Mouse (Mus musculus) liver, embryonic 16.5 days (tissue): ENCODE data around the gene Cideb. TPM values are rescaled to one million over a fixed set of nuclear protein-coding genes. Genes with fewer than 3 reads are reported as not detected.
A peak's percentile ranks its signal among the peaks of the same experiment; 100 is the strongest.

ENCODE experiments used
- ATAC-seq: fragments of 200-750 bp; cut with Nextera tagmentation; 2 replicates; pipeline ENCODE4 v1.8.0; 2017; ENCODE audit warnings: low read depth, mild to moderate bottlenecking, moderate number of reproducible peaks, moderate library complexity
- H3K27ac ChIP-seq: fragments of 300-500 bp; sonication (generic); 2 replicates; pipeline ENCODE4 v1.5.1; 2014; ENCODE audit warnings: mild to moderate bottlenecking, low read length
- H3K27me3 ChIP-seq: fragments of 300-500 bp; sonication (generic); 2 replicates; pipeline ENCODE4 v1.6.1; 2014; ENCODE audit warnings: low read depth, low read length, mixed read lengths; ENCODE audit not compliant: control insufficient read depth, insufficient read depth
- H3K36me3 ChIP-seq: fragments of 300-500 bp; sonication (generic); 2 replicates; pipeline ENCODE4 v1.6.1; 2014; ENCODE audit warnings: mild to moderate bottlenecking; ENCODE audit not compliant: control insufficient read depth, insufficient read depth
- H3K4me1 ChIP-seq: fragments of 300-500 bp; sonication (generic); 2 replicates; pipeline ENCODE4 v1.6.1; 2014; ENCODE audit warnings: low read depth, low read length, mixed read lengths; ENCODE audit not compliant: control insufficient read depth
- H3K4me2 ChIP-seq: fragments of 300-500 bp; sonication (generic); 2 replicates; pipeline ENCODE4 v1.6.1; 2014; ENCODE audit warnings: low read depth, low read length, mixed read lengths
- H3K4me3 ChIP-seq: fragments of 300-500 bp; sonication (generic); 2 replicates; pipeline ENCODE4 v1.5.1; 2014; ENCODE audit warnings: low read depth, mild to moderate bottlenecking, low read length
- H3K9ac ChIP-seq: fragments of 300-500 bp; sonication (generic); 2 replicates; pipeline ENCODE4 v1.6.1; 2014; ENCODE audit warnings: low read depth, low read length
- H3K9me3 ChIP-seq: fragments of 300-500 bp; sonication (generic); replicated peaks from 2 replicates; pipeline ENCODE4 v1.6.1; 2016; ENCODE audit warnings: low read length; ENCODE audit not compliant: control insufficient read depth
- WGBS: fragments of 180-500 bp; shearing (Covaris S2); extraction: QIAGEN DNeasy Blood & Tissue Kit; methylation state at CpG from one replicate; pipeline ENCODE4 v1.1.7; 2014; ENCODE audit not compliant: insufficient replicate concordance; 5-methylcytosine and 5-hydroxymethylcytosine counted together
- polyA plus RNA-seq: library from polyadenylated mRNA; unstranded; fragments of >200 nt; fragmentation: Nextera tagmentation; extraction: Ambion mirVana; gene quantifications from 2 replicates; pipeline ENCODE4 v1.2.1, GENCODE M21; 2015

Cideb gene
- polyA plus RNA-seq, 1 experiment from 2014 or later: 86.9 TPM

DNA sequence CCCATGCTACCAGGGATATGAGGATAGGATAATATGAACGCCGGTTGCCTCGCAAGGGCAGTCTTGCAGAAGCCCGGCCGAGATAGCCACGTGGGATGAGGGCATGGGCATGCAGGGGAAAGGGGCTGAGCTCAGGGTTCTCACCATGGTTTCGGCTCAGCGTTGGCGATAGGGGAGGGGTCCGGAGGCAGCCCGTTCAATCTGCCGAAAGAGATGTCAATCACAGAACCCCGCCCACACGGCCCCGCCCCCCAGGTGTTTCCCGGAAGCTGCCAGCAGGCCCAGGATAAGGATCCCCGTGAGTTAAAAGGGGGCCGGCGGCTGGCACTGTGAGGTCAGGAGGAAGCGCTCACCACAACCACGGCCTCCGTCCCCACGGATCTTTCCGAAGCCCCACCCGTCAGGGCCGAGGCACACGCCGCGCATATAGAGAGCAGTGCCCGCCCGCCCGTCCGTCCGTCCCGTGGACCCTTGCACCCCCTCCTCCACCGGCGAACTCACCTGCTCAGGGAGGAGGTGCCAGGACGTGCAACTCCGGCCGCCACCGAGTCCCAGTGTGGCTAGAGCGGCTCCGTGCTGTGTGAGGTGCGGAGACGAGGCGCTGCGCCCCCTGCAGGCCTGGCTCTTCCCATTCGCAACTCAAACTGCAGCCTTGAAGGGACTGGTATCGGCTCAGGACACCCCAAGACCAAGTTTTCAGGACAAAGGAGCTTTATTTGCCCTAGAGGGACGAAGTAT is 36.4 kb downstream of the Cideb start, which contains the start of gene Rabggta:
Gene Rabggta, minus strand, starts transcription at position 564 of the 738 bp plus-strand sequence.
- H3K9ac ChIP-seq: peak within 1 kb of the TSS; percentile 73
- H3K27me3 ChIP-seq: no peaks in the 10 kb centered on the region
- H3K4me3 ChIP-seq: peak within 1 kb of the TSS; percentile 77
- peak within 1 kb of the TSS; percentile 76 for H3K27ac ChIP-seq
- no peaks in the 10 kb centered on the region for H3K9me3 ChIP-seq
- peak within 1 kb of the TSS; percentile 80 for H3K4me2 ChIP-seq
- under 1% methylated on average over 50 of the region's 50 CpGs for WGBS
- ATAC-seq: peak; percentile 92
- peaks cover 29% of the 10 kb centered on the region for H3K4me1 ChIP-seq
- H3K36me3 ChIP-seq: no peaks in the 10 kb centered on the region; the same call in 1 of the 2 replicates

DNA sequence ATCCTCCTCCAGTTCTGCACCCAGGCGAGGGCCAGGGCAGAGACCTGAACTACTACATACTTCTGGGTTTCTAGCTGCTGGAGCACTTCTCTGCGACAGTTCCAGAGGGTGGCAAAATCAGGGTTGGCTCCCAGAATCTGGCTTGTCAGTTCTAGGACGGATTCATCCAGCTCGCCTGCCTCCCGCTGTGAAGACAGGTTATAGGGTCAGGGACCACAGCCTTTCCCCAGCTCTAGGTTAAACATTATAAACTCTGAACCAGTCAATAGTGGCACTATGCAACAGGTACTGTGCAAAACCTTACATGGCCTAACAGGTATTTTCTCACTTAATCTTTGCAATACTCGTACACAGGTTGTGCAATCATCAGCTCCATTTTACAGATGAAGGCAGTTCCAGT is 37.2 kb downstream of the Cideb start:
- ATAC-seq: peak; percentile 19

DNA sequence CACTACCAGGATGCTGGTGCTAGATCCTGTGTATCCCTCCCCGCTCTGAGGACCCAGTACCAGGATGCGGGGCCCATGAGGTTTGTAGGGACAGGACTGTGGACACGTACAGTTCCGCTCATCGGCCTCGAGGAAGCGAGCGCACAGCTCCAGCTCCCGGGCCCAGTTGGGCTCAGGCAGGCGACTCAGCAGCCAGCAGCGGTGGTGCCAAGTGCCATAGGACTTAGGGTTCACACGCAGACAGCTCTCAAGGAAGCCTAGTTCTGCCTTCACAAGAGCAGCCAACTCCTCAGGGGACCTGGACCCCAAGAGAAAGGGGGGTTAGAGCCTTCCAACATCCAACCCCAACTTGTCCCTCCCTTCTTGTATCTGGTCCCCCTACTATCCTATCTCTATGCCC is 37.6 kb downstream of the Cideb start:
- 81% methylated on average over 12 of the region's 12 CpGs for WGBS
- Histone ChIP-seq H3K4me3 (no peak overlapping the region), H3K9me3 (no peaks in the 10 kb centered on the region), H3K36me3 (no peaks in the 10 kb centered on the region; the same call in 1 of the 2 replicates), H3K27ac (0 out of 2 replicates have a peak overlapping the region, but pooled peaks have one; percentile 0), H3K4me1 (peaks cover 29% of the 10 kb centered on the region), H3K27me3 (no peaks in the 10 kb centered on the region), H3K4me2 (no peak overlapping the region), H3K9ac (no peak overlapping the region)
- no peak for ATAC-seq

More for the DNA sequence above, 37.2 kb downstream of the Cideb start:
- H3K4me3 ChIP-seq: peak overlapping the region; percentile 77; the same call in 1 of the 2 replicates
- H3K27me3 ChIP-seq: no peaks in the 10 kb centered on the region
- 68% methylated on average over 6 of the region's 6 CpGs for WGBS
- 0 out of 2 replicates have a peak overlapping the region, but pooled peaks have one; percentile 0 for H3K27ac ChIP-seq
- no peaks in the 10 kb centered on the region; the same call in 1 of the 2 replicates for H3K36me3 ChIP-seq
- H3K9me3 ChIP-seq: no peaks in the 10 kb centered on the region
- peak overlapping the region; percentile 80 for H3K4me2 ChIP-seq
- H3K4me1 ChIP-seq: peaks cover 29% of the 10 kb centered on the region
- H3K9ac ChIP-seq: no peak overlapping the region

DNA sequence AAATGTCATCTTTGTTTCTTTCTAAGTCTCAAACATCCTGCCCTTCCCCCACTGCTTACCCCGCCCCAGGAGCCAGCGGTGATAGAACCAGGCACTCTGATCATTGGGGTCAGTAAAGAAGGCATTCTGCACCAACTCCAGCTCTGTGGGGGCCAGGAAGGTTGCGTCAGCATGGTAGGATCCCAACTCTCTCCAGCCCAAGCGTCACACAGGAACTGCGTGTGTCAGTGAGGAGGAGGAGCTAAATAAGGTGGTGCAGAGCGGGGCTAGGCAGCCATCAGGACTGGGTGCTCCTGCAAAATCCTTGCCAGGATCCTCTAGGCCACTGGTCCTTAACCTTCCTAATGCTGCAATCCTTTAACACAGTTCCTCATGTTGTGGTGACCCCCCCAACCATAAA is 38.5 kb downstream of the Cideb start:
- Histone ChIP-seq H3K4me2 (no peak overlapping the region), H3K36me3 (no peaks in the 10 kb centered on the region; the same call in 1 of the 2 replicates), H3K27ac (no peak overlapping the region), H3K9ac (no peak overlapping the region), H3K9me3 (no peaks in the 10 kb centered on the region), H3K4me1 (peaks cover 30% of the 10 kb centered on the region), H3K27me3 (no peaks in the 10 kb centered on the region), H3K4me3 (no peak overlapping the region)
- 72% methylated on average over 6 of the region's 6 CpGs for WGBS
- ATAC-seq: no peak

DNA sequence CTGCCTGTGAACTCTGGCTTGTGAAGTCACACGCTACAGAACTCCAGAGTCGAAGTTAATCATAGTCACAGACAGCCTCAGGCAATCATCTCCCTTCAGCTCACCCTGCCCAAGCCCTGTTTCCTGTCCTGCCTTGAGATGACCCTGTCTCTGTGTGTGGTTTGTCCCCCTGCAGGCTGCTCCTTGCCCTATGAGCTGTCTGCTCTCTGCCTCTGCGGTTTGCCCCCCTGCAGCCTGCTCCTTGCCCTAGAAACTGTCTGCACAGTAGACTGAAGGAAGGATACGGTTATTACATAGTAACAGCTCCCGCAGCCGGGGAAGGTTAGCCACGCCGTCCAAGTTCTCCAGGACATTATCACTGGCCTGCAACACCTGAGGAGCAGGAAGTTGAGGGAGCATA is 41.4 kb downstream of the Cideb start:
- H3K36me3 ChIP-seq: no peaks in the 10 kb centered on the region; the same call in 1 of the 2 replicates
- no peak overlapping the region for H3K9ac ChIP-seq
- no peak overlapping the region for H3K4me3 ChIP-seq
- WGBS: 69% methylated on average over 8 of the region's 8 CpGs
- H3K27ac ChIP-seq: no peak overlapping the region
- ATAC-seq: no peak
- no peaks in the 10 kb centered on the region for H3K9me3 ChIP-seq
- H3K4me1 ChIP-seq: peaks cover 22% of the 10 kb centered on the region
- no peak overlapping the region for H3K4me2 ChIP-seq
- H3K27me3 ChIP-seq: no peaks in the 10 kb centered on the region; the same call in 1 of the 2 replicates

DNA sequence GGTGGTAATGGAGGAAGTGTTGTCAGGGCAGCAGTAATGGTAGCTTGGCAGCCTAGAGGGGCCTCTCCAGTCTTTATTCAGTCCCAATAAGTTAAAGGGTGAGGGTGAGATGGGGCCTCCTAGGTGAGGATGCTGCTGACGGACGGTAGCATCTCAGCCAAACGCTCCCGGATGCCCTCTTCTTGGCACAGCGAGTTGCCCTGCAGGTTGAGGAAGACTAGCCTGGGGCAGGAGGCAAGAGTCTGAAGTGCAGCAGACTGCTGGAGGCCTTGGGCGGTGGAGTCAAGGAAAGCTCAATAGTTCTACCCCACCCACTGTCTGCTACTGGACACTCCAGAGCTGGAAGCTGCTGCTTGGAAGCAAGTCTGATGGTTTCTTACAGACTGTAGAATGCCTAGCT is 42.0 kb downstream of the Cideb start:
- H3K9ac ChIP-seq: no peak overlapping the region
- ATAC-seq: no peak
- WGBS: 83% methylated on average over 6 of the region's 6 CpGs
- H3K4me1 ChIP-seq: peaks cover 17% of the 10 kb centered on the region
- H3K36me3 ChIP-seq: no peaks in the 10 kb centered on the region; the same call in 1 of the 2 replicates
- H3K27ac ChIP-seq: no peak overlapping the region
- no peak overlapping the region for H3K4me2 ChIP-seq
- no peaks in the 10 kb centered on the region; the same call in 1 of the 2 replicates for H3K27me3 ChIP-seq
- H3K4me3 ChIP-seq: no peak overlapping the region
- H3K9me3 ChIP-seq: no peaks in the 10 kb centered on the region

DNA sequence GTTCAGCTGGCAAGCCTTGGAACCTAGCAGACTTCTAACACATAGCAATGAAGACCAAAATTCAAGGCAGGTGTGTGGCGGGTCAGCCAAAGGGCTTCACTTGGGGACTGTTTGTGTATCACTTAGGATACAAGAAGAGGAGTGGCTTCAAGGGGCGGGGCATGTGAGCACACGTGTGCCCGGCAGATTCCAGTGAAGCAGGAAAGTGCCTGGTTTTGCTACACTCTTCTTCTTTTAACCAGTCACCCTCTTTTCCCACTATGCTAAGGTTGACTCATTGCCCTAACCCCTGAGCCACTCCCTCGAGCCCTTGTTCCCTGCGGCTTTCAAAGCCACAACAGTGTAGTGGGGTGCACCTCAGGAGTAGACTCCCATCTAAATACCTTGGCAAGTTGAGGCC is 43.4 kb downstream of the Cideb start:
- Histone ChIP-seq H3K4me1 (peaks cover 16% of the 10 kb centered on the region), H3K4me2 (no peak overlapping the region), H3K4me3 (no peak overlapping the region), H3K9ac (no peak overlapping the region), H3K9me3 (no peaks in the 10 kb centered on the region), H3K27me3 (no peaks in the 10 kb centered on the region; the same call in 1 of the 2 replicates), H3K27ac (no peak overlapping the region), H3K36me3 (no peaks in the 10 kb centered on the region; the same call in 1 of the 2 replicates)
- 28% methylated on average over 6 of the region's 6 CpGs for WGBS
- no peak for ATAC-seq

DNA sequence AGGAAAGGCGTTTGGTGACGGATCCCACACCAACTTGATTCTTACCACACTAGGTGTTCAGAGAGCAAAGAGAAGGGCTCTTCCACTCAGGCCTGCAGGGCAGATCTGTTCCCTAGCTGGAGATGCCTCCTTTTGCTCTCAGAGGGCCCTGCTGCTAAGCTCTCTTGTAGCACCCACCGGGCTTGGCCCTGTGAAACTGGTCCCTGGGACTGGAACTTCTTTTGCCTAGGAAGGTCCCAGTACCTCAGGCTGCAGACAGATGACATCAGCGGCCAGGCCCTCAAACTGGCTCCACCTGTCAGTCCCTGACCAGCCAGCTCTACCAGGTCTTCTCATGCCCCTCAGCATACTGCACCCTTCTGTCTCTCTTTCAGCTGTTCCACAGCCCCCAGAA is 44.5 kb downstream of the Cideb start, which contains the start of gene Tgm1:
Gene Tgm1, minus strand, starts transcription at position 198 of the 394 bp plus-strand sequence.
- ATAC-seq: no peak
- H3K36me3 ChIP-seq: no peaks in the 10 kb centered on the region; the same call in 1 of the 2 replicates
- peak within 1 kb of the TSS; percentile 52 for H3K4me3 ChIP-seq
- no peaks in the 10 kb centered on the region; the same call in 1 of the 2 replicates for H3K27me3 ChIP-seq
- H3K27ac ChIP-seq: no peak within 1 kb of the TSS
- H3K4me2 ChIP-seq: peak within 1 kb of the TSS; percentile 62
- H3K4me1 ChIP-seq: peaks cover 16% of the 10 kb centered on the region
- peak within 1 kb of the TSS; percentile 40; the same call in 1 of the 2 replicates for H3K9ac ChIP-seq
- 18% methylated on average over 4 of the region's 4 CpGs for WGBS
- H3K9me3 ChIP-seq: no peaks in the 10 kb centered on the region
